Mouse (Mus musculus) CH12.LX (cell line): ENCODE measurements around the gene Cnnm3. TPM values are rescaled to one million over a fixed set of nuclear protein-coding genes. Genes with fewer than 3 reads are reported as not detected.

Experiments used
- DNase-seq: peaks from one replicate; pipeline ENCODE4 v3.0.0-alpha.2; 2013; ENCODE audit errors: extremely low read depth
- H3K27ac ChIP-seq: 2 replicates; pipeline ENCODE4 v1.5.1; 2012; ENCODE audit warnings: low read depth, mild to moderate bottlenecking, control low read depth, moderate library complexity; ENCODE audit not compliant: insufficient read depth
- H3K27me3 ChIP-seq: replicated peaks from 2 replicates; pipeline ENCODE3; 2012; ENCODE audit warnings: inconsistent platforms
- H3K36me3 ChIP-seq, 2 experiments: replicated peaks in 1 of 2; 2 replicates each; pipeline versions ENCODE3 to v1.6.1; 2012; ENCODE audit warnings: inconsistent platforms in 1 of 2, low read length in 1 of 2, mild to moderate bottlenecking in 1 of 2, mixed read lengths in 1 of 2, moderate library complexity in 1 of 2; ENCODE audit not compliant: control insufficient read depth in 1 of 2, insufficient read depth in 1 of 2
- H3K4me1 ChIP-seq, 2 experiments: 2 replicates each; pipeline ENCODE4 v1.6.1; 2012; ENCODE audit warnings: inconsistent platforms in 1 of 2, moderate library complexity in 1 of 2; ENCODE audit not compliant: insufficient read depth in 2 of 2, control insufficient read depth in 1 of 2
- H3K4me2 ChIP-seq: 2 replicates; pipeline ENCODE4 v1.6.1; 2012; ENCODE audit warnings: low read depth, mild to moderate bottlenecking, control low read depth; ENCODE audit not compliant: poor library complexity, insufficient read depth, severe bottlenecking
- H3K4me3 ChIP-seq, 3 experiments: fragments of 150-350 bp in 1 of 3; sonication (generic) in 1 of 3; replicated peaks in 1 of 3; 2 replicates each; pipeline versions ENCODE3 to v1.5.1; 2011 to 2012; ENCODE audit warnings: low read depth in 2 of 3, low read length in 2 of 3, mild to moderate bottlenecking in 2 of 3, moderate library complexity in 2 of 3, control low read depth in 1 of 3, improper control_type of control experiment in 1 of 3, inconsistent platforms in 1 of 3, mixed read lengths in 1 of 3; ENCODE audit not compliant: poor library complexity in 1 of 3
- H3K79me2 ChIP-seq: replicated peaks from 2 replicates; pipeline ENCODE4 v1.6.1; 2012; ENCODE audit warnings: mild to moderate bottlenecking, moderate library complexity; ENCODE audit not compliant: control insufficient read depth, poor library complexity, insufficient read depth, severe bottlenecking; ENCODE audit errors: extremely low read depth
- H3K9ac ChIP-seq: 2 replicates; pipeline ENCODE4 v1.6.1; 2012; ENCODE audit warnings: low read depth, mild to moderate bottlenecking, control low read depth, moderate library complexity; ENCODE audit not compliant: insufficient read depth
- H3K9me3 ChIP-seq: replicated peaks from 2 replicates; pipeline ENCODE3; 2012; ENCODE audit warnings: low read length, inconsistent platforms, mixed read lengths
- BHLHE40 ChIP-seq: IDR thresholded peaks from 2 replicates; pipeline ENCODE4 v1.6.1; 2011; ENCODE audit warnings: mild to moderate bottlenecking, low read depth, low read length, improper control_type of control experiment
- CHD2 ChIP-seq: IDR thresholded peaks from 2 replicates; pipeline ENCODE4 v1.6.1; 2011; ENCODE audit warnings: low read length, improper control_type of control experiment
- CTCF ChIP-seq, 2 experiments: IDR thresholded peaks in 1 of 2; conservative IDR thresholded peaks in 1 of 2; 2 replicates each; pipeline ENCODE4 v1.5.1; 2011 to 2012; ENCODE audit warnings: low read depth in 2 of 2, low read length in 2 of 2, improper control_type of control experiment in 1 of 2, inconsistent platforms in 1 of 2, mild to moderate bottlenecking in 1 of 2, moderate library complexity in 1 of 2
- ELF1 ChIP-seq: IDR thresholded peaks from 2 replicates; pipeline ENCODE4 v1.6.1; 2014; ENCODE audit warnings: low read depth, mild to moderate bottlenecking, inconsistent platforms, low read length, improper control_type of control experiment
- EP300 ChIP-seq: IDR thresholded peaks from 2 replicates; pipeline ENCODE4 v1.6.1; 2011; ENCODE audit warnings: low read length, improper control_type of control experiment
- ETS1 ChIP-seq: conservative IDR thresholded peaks from 2 replicates; pipeline ENCODE4 v1.6.1; 2012; ENCODE audit warnings: low read depth, mild to moderate bottlenecking, inconsistent platforms, low read length, improper control_type of control experiment, moderate library complexity
- IRF4 ChIP-seq: IDR thresholded peaks from 2 replicates; pipeline ENCODE4 v1.6.1; 2014; ENCODE audit warnings: low read depth, mild to moderate bottlenecking, inconsistent platforms, low read length, improper control_type of control experiment
- MAZ ChIP-seq: IDR thresholded peaks from 2 replicates; pipeline ENCODE4 v1.6.1; 2012; ENCODE audit warnings: low read depth, mild to moderate bottlenecking, inconsistent platforms, low read length, improper control_type of control experiment, moderate library complexity
- MEF2A ChIP-seq: IDR thresholded peaks from 2 replicates; pipeline ENCODE4 v1.6.1; 2014; ENCODE audit warnings: low read depth, mild to moderate bottlenecking, inconsistent platforms, low read length, improper control_type of control experiment, borderline replicate concordance
- MXI1 ChIP-seq: IDR thresholded peaks from 2 replicates; pipeline ENCODE4 v1.6.1; 2011; ENCODE audit warnings: mild to moderate bottlenecking, low read depth, low read length, improper control_type of control experiment
- MYC ChIP-seq: IDR thresholded peaks from 2 replicates; pipeline ENCODE4 v1.6.1; 2011; ENCODE audit warnings: low read depth, mild to moderate bottlenecking, improper control_type of control experiment, low read length
- NELFE ChIP-seq: IDR thresholded peaks from 2 replicates; pipeline ENCODE4 v1.6.1; 2011; ENCODE audit warnings: low read depth, low read length, improper control_type of control experiment
- NRF1 ChIP-seq: IDR thresholded peaks from 2 replicates; pipeline ENCODE4 v1.6.1; 2014; ENCODE audit warnings: low read depth, mild to moderate bottlenecking, inconsistent platforms, low read length, improper control_type of control experiment, moderate library complexity
- POLR2A ChIP-seq: IDR thresholded peaks from 2 replicates; pipeline ENCODE4 v1.6.1; 2011; ENCODE audit warnings: low read depth, mild to moderate bottlenecking, improper control_type of control experiment, low read length
- POLR2AphosphoS2 ChIP-seq: IDR thresholded peaks from 2 replicates; pipeline ENCODE4 v1.6.1; 2011; ENCODE audit warnings: low read depth, low read length, improper control_type of control experiment
- RCOR1 ChIP-seq: conservative IDR thresholded peaks from 2 replicates; pipeline ENCODE4 v1.6.1; 2012; ENCODE audit warnings: low read depth, mild to moderate bottlenecking, inconsistent platforms, low read length, improper control_type of control experiment
- SIN3A ChIP-seq: IDR thresholded peaks from 2 replicates; pipeline ENCODE4 v1.6.1; 2012; ENCODE audit warnings: low read length, improper control_type of control experiment, inconsistent platforms
- TBP ChIP-seq: conservative IDR thresholded peaks from 2 replicates; pipeline ENCODE4 v1.6.1; 2011; ENCODE audit warnings: low read depth, low read length, improper control_type of control experiment
- USF1 ChIP-seq: IDR thresholded peaks from 2 replicates; pipeline ENCODE4 v1.6.1; 2014; ENCODE audit warnings: low read depth, mild to moderate bottlenecking, inconsistent platforms, low read length, improper control_type of control experiment
- USF2 ChIP-seq: conservative IDR thresholded peaks from 2 replicates; pipeline ENCODE4 v1.6.1; 2011; ENCODE audit warnings: low read depth, low read length, improper control_type of control experiment
- ZC3H11A ChIP-seq: IDR thresholded peaks from 2 replicates; pipeline ENCODE4 v1.6.1; 2012; ENCODE audit warnings: low read depth, mild to moderate bottlenecking, inconsistent platforms, low read length, improper control_type of control experiment
- ZKSCAN1 ChIP-seq: IDR thresholded peaks from 2 replicates; pipeline ENCODE4 v1.6.1; 2012; ENCODE audit warnings: low read depth, inconsistent platforms, low read length, improper control_type of control experiment, borderline replicate concordance
- ZMIZ1 ChIP-seq: IDR thresholded peaks from 2 replicates; pipeline ENCODE4 v1.6.1; 2012; ENCODE audit warnings: low read depth, mild to moderate bottlenecking, inconsistent platforms, low read length, improper control_type of control experiment
- dilution Hi-C: fragments of 300-500 bp; cut with MboI; formaldehyde crosslinking; loops from 2 replicates; pipeline ENCODE4 v1.14.3; 2020; ENCODE audit warnings: low sequenced_read_pairs; ENCODE audit not compliant: extremely low pct_unique_long_range_greater_than_20kb, extremely low pct_ligation_motif_present
- in situ Hi-C: fragments of 300-500 bp; cut with MboI; formaldehyde crosslinking; loops from 3 replicates; pipeline ENCODE4 v1.14.3; 2019; ENCODE audit warnings: low sequenced_read_pairs, low pct_ligation_motif_present, low pct_unique_long_range_greater_than_20kb, mixed read lengths
- polyA plus RNA-seq: library from polyadenylated mRNA; unstranded; fragments of >175 nt; gene quantifications from 2 replicates; pipeline ENCODE4 v1.2.1, GENCODE M21; 2012; ENCODE audit warnings: low read depth; ENCODE audit not compliant: insufficient read length
- total RNA-seq, 2 experiments: library from RNA; depleted of rRNA; stranded (reverse); fragments of 300-350 nt in 1 of 2; fragments of >200 nt in 1 of 2; gene quantifications; 2 replicates each; pipeline ENCODE4 v1.2.3; 2012 to 2014

Cnnm3 gene
- total and polyA plus RNA-seq, 3 experiments, result 3.0 to 9.2 (median 8.8) TPM

DNA sequence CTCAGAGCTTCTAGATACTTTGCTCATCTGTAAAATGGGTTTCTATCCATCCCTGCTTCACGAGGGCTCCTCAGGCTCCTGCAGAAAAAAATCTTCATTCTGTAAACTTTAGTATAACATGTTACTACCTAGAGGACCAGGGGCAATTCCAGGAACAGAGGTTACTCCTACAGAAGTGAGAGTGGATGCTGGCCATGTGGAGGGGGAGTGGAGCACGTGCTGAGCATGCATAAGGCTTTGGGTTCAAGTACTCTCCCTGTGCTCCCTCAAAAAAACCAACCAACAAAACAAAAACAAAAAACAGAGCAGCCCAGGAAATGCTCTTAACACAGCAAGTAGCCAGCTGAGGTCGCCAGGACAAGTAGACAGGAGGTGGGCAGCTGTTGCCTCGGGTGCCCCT, 52.0 kb downstream of the Cnnm3 start:
- H3K4me1 ChIP-seq, result peaks cover 23 to 64% of the 10 kb centered on the region in 2 experiments
- no peaks in the 10 kb centered on the region for H3K36me3 ChIP-seq
- DNase-seq, result no peak
- no peaks in the 10 kb centered on the region for H3K9me3 ChIP-seq
- no peak overlapping the region for H3K4me2 ChIP-seq
- no peaks in the 10 kb centered on the region for H3K79me2 ChIP-seq
- H3K27me3 ChIP-seq, result peaks cover 20% of the 10 kb centered on the region
- H3K9ac ChIP-seq, result no peak overlapping the region
- in situ Hi-C loops (no loop called here), dilution Hi-C loops (no loop called here)
- TF ChIP-seq ETS1 (no peak), USF2 (no peak), CHD2 (no peak), SIN3A (no peak), ZKSCAN1 (no peak), CTCF (conservative IDR thresholded peaks at IDR 0.05 in 1 of 2, IDR thresholded peaks at IDR 0.05 in 1 of 2; ENCODE audit: low read depth in 2 of 2, low read length in 2 of 2) (no peak), POLR2AphosphoS2 (no peak), MAZ (no peak), BHLHE40 (no peak), NELFE (no peak), EP300 (no peak), TBP (no peak), POLR2A (no peak), ZC3H11A (no peak), NRF1 (no peak), RCOR1 (no peak), USF1 (no peak)
- no peak overlapping the region for H3K27ac ChIP-seq
- no peak overlapping the region for H3K4me3 ChIP-seq

DNA sequence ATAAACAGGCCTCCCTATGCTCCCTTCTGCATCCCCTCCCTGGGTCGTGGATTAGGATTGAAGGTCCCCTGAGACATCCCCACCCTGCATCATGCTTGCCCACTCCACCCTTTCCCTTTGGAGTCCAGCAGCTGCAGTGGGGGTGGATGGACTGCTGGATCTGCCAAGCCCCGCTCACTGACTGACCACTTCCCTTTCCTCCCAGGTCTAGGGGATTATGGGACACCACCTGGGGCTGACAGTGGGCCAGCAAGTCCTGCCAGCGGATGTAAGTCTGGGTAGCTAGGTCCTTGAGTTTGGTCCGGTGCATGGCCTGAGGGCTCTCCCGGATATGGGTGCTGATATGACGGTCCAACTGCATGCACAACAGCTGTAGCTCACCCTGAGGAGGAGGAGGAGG, 52.4 kb downstream of the Cnnm3 start:
- peaks cover 15% of the 10 kb centered on the region for H3K27me3 ChIP-seq
- no peaks in the 10 kb centered on the region for H3K9me3 ChIP-seq
- no peak overlapping the region for H3K4me3 ChIP-seq
- H3K9ac ChIP-seq, result no peak overlapping the region
- TF ChIP-seq NRF1 (no peak), MXI1 (no peak), CHD2 (no peak), ZKSCAN1 (no peak), MEF2A (no peak), ZMIZ1 (no peak), NELFE (no peak), ELF1 (no peak), IRF4 (no peak), SIN3A (no peak), ZC3H11A (no peak), MYC (no peak)
- H3K79me2 ChIP-seq, result no peaks in the 10 kb centered on the region
- dilution Hi-C loops (no loop called here), in situ Hi-C loops (no loop called here)
- no peaks in the 10 kb centered on the region for H3K36me3 ChIP-seq
- H3K4me1 ChIP-seq, result peaks cover 20 to 61% of the 10 kb centered on the region in 2 experiments
- H3K4me2 ChIP-seq, result no peak overlapping the region
- no peak for DNase-seq
- no peak overlapping the region for H3K27ac ChIP-seq
